8 mouse cellular contexts compared by ENCODE assay signal in the genomic region with DNA sequence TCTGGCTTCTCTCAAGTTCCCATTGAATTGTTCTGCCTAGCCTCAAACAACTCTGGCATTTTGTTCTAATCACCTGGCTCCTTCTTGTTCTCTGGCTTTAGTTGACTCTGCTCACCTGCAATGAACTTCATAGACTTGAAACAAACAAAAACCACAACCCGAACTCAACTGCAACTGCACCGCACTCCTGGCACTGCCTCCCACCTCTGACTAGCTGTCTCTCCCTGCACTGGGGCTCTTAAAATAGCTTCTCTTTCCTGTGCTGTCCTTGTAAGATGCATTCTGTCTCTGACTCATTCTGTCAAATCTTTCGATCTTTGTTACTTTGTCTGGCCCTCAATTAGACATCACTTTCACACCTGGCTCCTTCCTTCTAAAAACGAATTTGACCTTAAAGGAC. TPM values are rescaled to one million over a fixed set of nuclear protein-coding genes. Genes with fewer than 3 reads are reported as not detected.
DNase-seq lines count a peak whose midpoint lies in the region; ATAC-seq and TF ChIP-seq lines count a peak whose summit lies in the region.

No protein-coding gene starts in this region.

- no peak overlapping the region for H3K9ac ChIP-seq in lung, postnatal 0 days (replicated peaks; ENCODE audit: low read depth)
- no peak overlapping the region; the same call in 1 of the 2 replicates for H3K9ac ChIP-seq in embryonic facial prominence, embryonic 15.5 days
- H3K9ac ChIP-seq in limb, embryonic 13.5 days, result peak overlapping the region; percentile 64
- no peak overlapping the region; the same call in 1 of the 2 replicates for H3K9ac ChIP-seq in stomach, embryonic 16.5 days (ENCODE audit: low read length)

- no peak for TF ChIP-seq CTCF in lung, postnatal 0 days (IDR thresholded peaks at IDR 0.05)

- DNase-seq in lung, postnatal 0 days (ENCODE audit: low spot score), result no peak
- DNase-seq in lung, adult 18-20 months, result no peak
- DNase-seq in embryo, embryonic 10.5 days (ENCODE audit: low spot score), result no peak
- DNase-seq in layer of hippocampus, postnatal 25 days (ENCODE audit: extremely low spot score in 1 of 2, low spot score in 1 of 2), result no peak
- no peak for DNase-seq in ovary, postnatal 14 days (ENCODE audit: low spot score)

- WGBS in lung, postnatal 0 days, result 76% methylated on average over 4 of the region's 4 CpGs
- 83% methylated on average over 4 of the region's 4 CpGs for WGBS in embryonic facial prominence, embryonic 15.5 days
- 87% methylated on average over 4 of the region's 4 CpGs for WGBS in limb, embryonic 13.5 days
- 83% methylated on average over 4 of the region's 4 CpGs for WGBS in stomach, embryonic 16.5 days

- H3K27me3 ChIP-seq in lung, postnatal 0 days (replicated peaks; ENCODE audit: insufficient read depth, low read length), result no peaks in the 10 kb centered on the region
- no peaks in the 10 kb centered on the region for H3K27me3 ChIP-seq in embryonic facial prominence, embryonic 15.5 days
- no peaks in the 10 kb centered on the region for H3K27me3 ChIP-seq in limb, embryonic 13.5 days
- H3K27me3 ChIP-seq in stomach, embryonic 16.5 days (ENCODE audit: control insufficient read depth, insufficient read depth, low read length), result no peaks in the 10 kb centered on the region

- H3K4me1 ChIP-seq in lung, postnatal 0 days (ENCODE audit: insufficient read depth, low read depth, low read length), result no peaks in the 10 kb centered on the region; the same call in 1 of the 2 replicates
- H3K4me1 ChIP-seq in embryonic facial prominence, embryonic 15.5 days, result peaks cover 22% of the 10 kb centered on the region
- H3K4me1 ChIP-seq in limb, embryonic 13.5 days, result peaks cover 19% of the 10 kb centered on the region
- peaks cover 4% of the 10 kb centered on the region; the same call in 1 of the 2 replicates for H3K4me1 ChIP-seq in stomach, embryonic 16.5 days (ENCODE audit: control insufficient read depth, insufficient read depth, low read length)

- H3K9me3 ChIP-seq in lung, postnatal 0 days (ENCODE audit: low read length), result no peaks in the 10 kb centered on the region
- H3K9me3 ChIP-seq in embryonic facial prominence, embryonic 15.5 days (replicated peaks), result no peaks in the 10 kb centered on the region
- no peaks in the 10 kb centered on the region for H3K9me3 ChIP-seq in limb, embryonic 13.5 days
- no peaks in the 10 kb centered on the region for H3K9me3 ChIP-seq in stomach, embryonic 16.5 days (replicated peaks; ENCODE audit: control insufficient read depth, low read length)

- H3K36me3 ChIP-seq in lung, postnatal 0 days (ENCODE audit: insufficient read depth, low read length), result no peaks in the 10 kb centered on the region
- H3K36me3 ChIP-seq in embryonic facial prominence, embryonic 15.5 days, result no peaks in the 10 kb centered on the region
- H3K36me3 ChIP-seq in limb, embryonic 13.5 days, result no peaks in the 10 kb centered on the region
- no peaks in the 10 kb centered on the region for H3K36me3 ChIP-seq in stomach, embryonic 16.5 days (ENCODE audit: control insufficient read depth, insufficient read depth, low read length)

- no peak for ATAC-seq in lung, postnatal 0 days
- no peak for ATAC-seq in embryonic facial prominence, embryonic 15.5 days (ENCODE audit: insufficient number of reproducible peaks, low FRiP score, low TSS enrichment, low read depth)
- ATAC-seq in limb, embryonic 13.5 days (ENCODE audit: low FRiP score, low read depth), result no peak
- ATAC-seq in stomach, embryonic 16.5 days (ENCODE audit: insufficient read depth, low FRiP score), result no peak

- peak overlapping the region; percentile 64 for H3K4me2 ChIP-seq in lung, postnatal 0 days (replicated peaks; ENCODE audit: low read depth, low read length)
- peak overlapping the region; percentile 82 for H3K4me2 ChIP-seq in embryonic facial prominence, embryonic 15.5 days (replicated peaks)
- peak overlapping the region; percentile 67 for H3K4me2 ChIP-seq in limb, embryonic 13.5 days (replicated peaks)
- peak overlapping the region; percentile 76 for H3K4me2 ChIP-seq in stomach, embryonic 16.5 days (ENCODE audit: low read depth, low read length)

- no peak for TF ChIP-seq EP300 in lung, postnatal 0 days (IDR thresholded peaks at IDR 0.05)

- H3K4me3 ChIP-seq in lung, postnatal 0 days (ENCODE audit: low read depth, low read length), result peak overlapping the region; percentile 51; the same call in 1 of the 2 replicates
- H3K4me3 ChIP-seq in embryonic facial prominence, embryonic 15.5 days (replicated peaks), result peak overlapping the region; percentile 68
- H3K4me3 ChIP-seq in limb, embryonic 13.5 days, result peak overlapping the region; percentile 61
- peak overlapping the region; percentile 73 for H3K4me3 ChIP-seq in stomach, embryonic 16.5 days (replicated peaks; ENCODE audit: low read length)

- H3K27ac ChIP-seq in lung, postnatal 0 days (ENCODE audit: low read length), result peak overlapping the region; percentile 93
- H3K27ac ChIP-seq in embryonic facial prominence, embryonic 15.5 days (replicated peaks), result peak overlapping the region; percentile 94; the same call in 1 of the 2 replicates
- H3K27ac ChIP-seq in limb, embryonic 13.5 days, result no peak overlapping the region
- H3K27ac ChIP-seq in stomach, embryonic 16.5 days (ENCODE audit: low read length), result peak overlapping the region; percentile 94

RNA-seq across cellular contexts. Expression of a gene that starts 0.8 kb away (rescaled TPM):
- 26.0 and 31.1 TPM in 2 replicates for polyA plus RNA-seq in lung, postnatal 0 days (2015; fragmentation: Nextera tagmentation; extraction: Ambion mirVana)
- 25.0 and 25.8 TPM in 2 replicates for polyA plus RNA-seq in embryonic facial prominence, embryonic 15.5 days (2015; fragmentation: Nextera tagmentation; extraction: Ambion mirVana)
- polyA plus RNA-seq in limb, embryonic 13.5 days (2015; fragmentation: Nextera tagmentation; extraction: Ambion mirVana), result 25.3 and 27.7 TPM in 2 replicates
- 28.5 and 33.7 TPM in 2 replicates for polyA plus RNA-seq in stomach, embryonic 16.5 days (2015; fragmentation: Nextera tagmentation; extraction: Ambion mirVana)
- total RNA-seq in layer of hippocampus, postnatal 25 days (2021), result 10 to 100 TPM; 43.4 to 46.8 TPM

RNA-seq across cellular contexts. Expression of a gene that starts 21.1 kb away (rescaled TPM):
- 16.2 and 17.4 TPM in 2 replicates for polyA plus RNA-seq in lung, postnatal 0 days (2015; fragmentation: Nextera tagmentation; extraction: Ambion mirVana)
- polyA plus RNA-seq in embryonic facial prominence, embryonic 15.5 days (2015; fragmentation: Nextera tagmentation; extraction: Ambion mirVana), result 22.4 and 24.3 TPM in 2 replicates
- 26.7 and 29.7 TPM in 2 replicates for polyA plus RNA-seq in limb, embryonic 13.5 days (2015; fragmentation: Nextera tagmentation; extraction: Ambion mirVana)
- 21.3 and 24.1 TPM in 2 replicates for polyA plus RNA-seq in stomach, embryonic 16.5 days (2015; fragmentation: Nextera tagmentation; extraction: Ambion mirVana)
- total RNA-seq in layer of hippocampus, postnatal 25 days (2021), result 10 to 100 TPM; 13.0 to 14.8 TPM

RNA-seq across cellular contexts. Expression of a gene that starts 21.6 kb away (rescaled TPM):
- polyA plus RNA-seq in lung, postnatal 0 days (2015; fragmentation: Nextera tagmentation; extraction: Ambion mirVana), result 13.9 and 17.0 TPM in 2 replicates
- 22.0 and 23.7 TPM in 2 replicates for polyA plus RNA-seq in embryonic facial prominence, embryonic 15.5 days (2015; fragmentation: Nextera tagmentation; extraction: Ambion mirVana)
- polyA plus RNA-seq in limb, embryonic 13.5 days (2015; fragmentation: Nextera tagmentation; extraction: Ambion mirVana), result 22.2 and 22.6 TPM in 2 replicates
- 19.7 and 20.5 TPM in 2 replicates for polyA plus RNA-seq in stomach, embryonic 16.5 days (2015; fragmentation: Nextera tagmentation; extraction: Ambion mirVana)
- total RNA-seq in layer of hippocampus, postnatal 25 days (2021), result 10 to 100 TPM; 42.7 to 56.7 TPM

RNA-seq across cellular contexts. Expression of a gene that starts 47.8 kb away (rescaled TPM):
- polyA plus RNA-seq in lung, postnatal 0 days (2015; fragmentation: Nextera tagmentation; extraction: Ambion mirVana), result 9.1 and 10.1 TPM in 2 replicates
- polyA plus RNA-seq in embryonic facial prominence, embryonic 15.5 days (2015; fragmentation: Nextera tagmentation; extraction: Ambion mirVana), result 4.6 and 5.4 TPM in 2 replicates
- polyA plus RNA-seq in limb, embryonic 13.5 days (2015; fragmentation: Nextera tagmentation; extraction: Ambion mirVana), result 4.2 and 4.8 TPM in 2 replicates
- 3.6 and 4.2 TPM in 2 replicates for polyA plus RNA-seq in stomach, embryonic 16.5 days (2015; fragmentation: Nextera tagmentation; extraction: Ambion mirVana)
- 10 to 100 TPM; 53.9 to 54.2 TPM for total RNA-seq in layer of hippocampus, postnatal 25 days (2021)
